Mouse (Mus musculus) neural tube, embryonic 14.5 days (tissue): ENCODE results near the gene Cyp2d12. TPM values are rescaled to one million over a fixed set of nuclear protein-coding genes. Genes with fewer than 3 reads are reported as not detected.
"Not testable (repeated sequence)": the region's sequence is repeated elsewhere in the genome, so short reads cannot be mapped to it uniquely, and the experiment has no call there.

Source experiments
- ATAC-seq: fragments of 200-750 bp; cut with Nextera tagmentation; 2 replicates; pipeline ENCODE4 v1.8.0; 2017; ENCODE audit warnings: low read depth, mild to moderate bottlenecking, moderate TSS enrichment, moderate library complexity
- H3K27ac ChIP-seq: fragments of 300-500 bp; sonication (generic); 2 replicates; pipeline ENCODE4 v1.5.1; 2014; ENCODE audit warnings: low read depth, mild to moderate bottlenecking, control low read depth, low read length, moderate library complexity, mixed read lengths
- H3K27me3 ChIP-seq: fragments of 300-500 bp; sonication (generic); 2 replicates; pipeline ENCODE4 v1.6.1; 2014; ENCODE audit warnings: low read length; ENCODE audit not compliant: control insufficient read depth, insufficient read depth
- H3K36me3 ChIP-seq: fragments of 300-500 bp; sonication (generic); 2 replicates; pipeline ENCODE4 v1.6.1; 2014; ENCODE audit warnings: low read length, mixed read lengths; ENCODE audit not compliant: control insufficient read depth, insufficient read depth
- H3K4me1 ChIP-seq: fragments of 300-500 bp; sonication (generic); 2 replicates; pipeline ENCODE4 v1.6.1; 2014; ENCODE audit warnings: low read length; ENCODE audit not compliant: control insufficient read depth, insufficient read depth
- H3K4me2 ChIP-seq: fragments of 300-500 bp; sonication (generic); 2 replicates; pipeline ENCODE4 v1.6.1; 2014; ENCODE audit warnings: mild to moderate bottlenecking, low read depth, low read length, control low read depth
- H3K4me3 ChIP-seq: fragments of 300-500 bp; sonication (generic); 2 replicates; pipeline ENCODE4 v1.5.1; 2014; ENCODE audit warnings: low read depth, low read length, control low read depth, mixed read lengths
- H3K9ac ChIP-seq: fragments of 300-500 bp; sonication (generic); replicated peaks from 2 replicates; pipeline ENCODE4 v1.6.1; 2014; ENCODE audit warnings: low read depth, mild to moderate bottlenecking, control low read depth, low read length, mixed read lengths
- H3K9me3 ChIP-seq: fragments of 300-500 bp; sonication (generic); 2 replicates; pipeline ENCODE4 v1.6.1; 2016; ENCODE audit warnings: low read length; ENCODE audit not compliant: control insufficient read depth
- WGBS: fragments of 180-500 bp; shearing (Covaris S2); extraction: QIAGEN DNeasy Blood & Tissue Kit; methylation state at CpG from one replicate; pipeline ENCODE4 v1.1.7; 2014; 5-methylcytosine and 5-hydroxymethylcytosine counted together
- polyA plus RNA-seq: library from polyadenylated mRNA; unstranded; fragments of >200 nt; fragmentation: Nextera tagmentation; extraction: Ambion mirVana; gene quantifications from 2 replicates; pipeline ENCODE4 v1.2.1, GENCODE M21; 2014

Cyp2d12 gene
- polyA plus RNA-seq, result not detected in 2 replicates

- H3K4me3 ChIP-seq, result no peak within 1 kb of the TSS
- H3K9ac ChIP-seq, result no peak within 1 kb of the TSS
- no peak for ATAC-seq
- H3K4me1 ChIP-seq, result no peaks in the 10 kb centered on the region
- 88% methylated on average over 7 of the region's 7 CpGs for WGBS
- H3K9me3 ChIP-seq, result no peaks in the 10 kb centered on the region
- H3K27me3 ChIP-seq, result no peaks in the 10 kb centered on the region
- H3K27ac ChIP-seq, result no peak within 1 kb of the TSS
- H3K36me3 ChIP-seq, result no peaks in the 10 kb centered on the region
- H3K4me2 ChIP-seq, result no peak within 1 kb of the TSS
These were observed at the start of gene Cyp2d12 for GRCm38 (mm10) chr15:82554531-82555230. TSS of gene Cyp2d12 (plus strand) at chr15:82555072.

- no peak overlapping the region for H3K4me2 ChIP-seq
- no peaks in the 10 kb centered on the region for H3K27me3 ChIP-seq
- no peak for ATAC-seq
- 54% methylated on average over 3 of the region's 3 CpGs for WGBS
- H3K9me3 ChIP-seq, result no peaks in the 10 kb centered on the region
- no peak overlapping the region for H3K9ac ChIP-seq
- no peaks in the 10 kb centered on the region for H3K4me1 ChIP-seq
- H3K36me3 ChIP-seq, result no peaks in the 10 kb centered on the region
- no peak overlapping the region for H3K27ac ChIP-seq
- no peak overlapping the region for H3K4me3 ChIP-seq
These were observed 47.9 kb upstream of the Cyp2d12 start for GRCm38 (mm10) chr15:82506971-82507370.

- not testable (repeated sequence) for H3K27me3 ChIP-seq, H3K9ac ChIP-seq, H3K9me3 ChIP-seq, H3K36me3 ChIP-seq, H3K4me1 ChIP-seq, H3K27ac ChIP-seq, H3K4me3 ChIP-seq, H3K4me2 ChIP-seq, ATAC-seq
- 62% methylated on average over 4 of the region's 4 CpGs for WGBS
These were observed 47.1 kb upstream of the Cyp2d12 start for GRCm38 (mm10) chr15:82507740-82508139.

GRCm38 (mm10) chr15:82509495-82509894 lies 45.4 kb upstream of the Cyp2d12 start:
- WGBS, result 93% methylated on average over 4 of the region's 4 CpGs
- not testable (repeated sequence) for H3K9ac ChIP-seq, ATAC-seq, H3K4me3 ChIP-seq, H3K4me1 ChIP-seq, H3K36me3 ChIP-seq, H3K27me3 ChIP-seq, H3K27ac ChIP-seq, H3K4me2 ChIP-seq, H3K9me3 ChIP-seq

- not testable (repeated sequence) for H3K4me2 ChIP-seq, H3K4me3 ChIP-seq, H3K27me3 ChIP-seq, H3K36me3 ChIP-seq, H3K4me1 ChIP-seq, H3K9ac ChIP-seq, H3K9me3 ChIP-seq, H3K27ac ChIP-seq, ATAC-seq
These were observed 44.4 kb upstream of the Cyp2d12 start for GRCm38 (mm10) chr15:82510500-82510899.

- not testable (repeated sequence) for H3K9ac ChIP-seq, H3K27me3 ChIP-seq, ATAC-seq, H3K4me1 ChIP-seq, H3K4me3 ChIP-seq, H3K27ac ChIP-seq, H3K4me2 ChIP-seq, H3K36me3 ChIP-seq, H3K9me3 ChIP-seq
- WGBS, result 74% methylated on average over 2 of the region's 2 CpGs
These were observed 42.8 kb upstream of the Cyp2d12 start for GRCm38 (mm10) chr15:82512111-82512510.

GRCm38 (mm10) chr15:82516174-82516573 lies 38.7 kb upstream of the Cyp2d12 start:
- H3K36me3 ChIP-seq, H3K9ac ChIP-seq, H3K4me2 ChIP-seq, ATAC-seq, H3K27ac ChIP-seq, H3K9me3 ChIP-seq, H3K4me3 ChIP-seq, H3K4me1 ChIP-seq, H3K27me3 ChIP-seq: not testable (repeated sequence)
- WGBS, result 93% methylated on average over 23 of the region's 23 CpGs

GRCm38 (mm10) chr15:82527371-82527770 lies 27.5 kb upstream of the Cyp2d12 start:
- H3K4me2 ChIP-seq, H3K4me3 ChIP-seq, H3K36me3 ChIP-seq, H3K27ac ChIP-seq, H3K9ac ChIP-seq, H3K4me1 ChIP-seq, H3K27me3 ChIP-seq, H3K9me3 ChIP-seq, ATAC-seq: not testable (repeated sequence)
- 89% methylated on average over 4 of the region's 9 CpGs for WGBS

GRCm38 (mm10) chr15:82532721-82533120 lies 22.2 kb upstream of the Cyp2d12 start:
- H3K27me3 ChIP-seq, H3K9me3 ChIP-seq, H3K27ac ChIP-seq, H3K9ac ChIP-seq, H3K36me3 ChIP-seq, H3K4me2 ChIP-seq, ATAC-seq, H3K4me1 ChIP-seq, H3K4me3 ChIP-seq: not testable (repeated sequence)
- 96% methylated on average over 3 of the region's 3 CpGs for WGBS
